Mouse (Mus musculus) adipocyte (in vitro differentiated cells): ENCODE measurements around the gene Gm5926.
"Not testable (repeated sequence)": the region's sequence is repeated elsewhere in the genome, so short reads cannot be mapped to it uniquely, and the experiment has no call there.

Source experiments
- DNase-seq: peaks from one replicate; pipeline ENCODE4 v3.0.0-alpha.2; 2016; ENCODE audit warnings: low spot score

Gene Gm5926

GRCm38 (mm10) chrX:32650416-32650815 lies at the start of gene Gm5926:
TSS of gene Gm5926 (plus strand) at chrX:32650716.
- not testable (repeated sequence) for DNase-seq

GRCm38 (mm10) chrX:32601008-32601407 lies 49.5 kb upstream of the Gm5926 start:
- DNase-seq = not testable (repeated sequence)

- DNase-seq = not testable (repeated sequence)
These were observed 49.1 kb upstream of the Gm5926 start for GRCm38 (mm10) chrX:32601425-32601824.
